Mouse (Mus musculus) NIH3T3 (cell line): Measurements from ENCODE around the gene Toe1.
A peak's percentile ranks its signal among the peaks of the same experiment; 100 is the strongest.
"Not testable (repeated sequence)": the region's sequence is repeated elsewhere in the genome, so short reads cannot be mapped to it uniquely, and the experiment has no call there.

Experiments used
- DNase-seq: peaks from one replicate; pipeline ENCODE4 v3.0.0-alpha.2; 2012; ENCODE audit warnings: low read depth

Toe1 gene

DNA sequence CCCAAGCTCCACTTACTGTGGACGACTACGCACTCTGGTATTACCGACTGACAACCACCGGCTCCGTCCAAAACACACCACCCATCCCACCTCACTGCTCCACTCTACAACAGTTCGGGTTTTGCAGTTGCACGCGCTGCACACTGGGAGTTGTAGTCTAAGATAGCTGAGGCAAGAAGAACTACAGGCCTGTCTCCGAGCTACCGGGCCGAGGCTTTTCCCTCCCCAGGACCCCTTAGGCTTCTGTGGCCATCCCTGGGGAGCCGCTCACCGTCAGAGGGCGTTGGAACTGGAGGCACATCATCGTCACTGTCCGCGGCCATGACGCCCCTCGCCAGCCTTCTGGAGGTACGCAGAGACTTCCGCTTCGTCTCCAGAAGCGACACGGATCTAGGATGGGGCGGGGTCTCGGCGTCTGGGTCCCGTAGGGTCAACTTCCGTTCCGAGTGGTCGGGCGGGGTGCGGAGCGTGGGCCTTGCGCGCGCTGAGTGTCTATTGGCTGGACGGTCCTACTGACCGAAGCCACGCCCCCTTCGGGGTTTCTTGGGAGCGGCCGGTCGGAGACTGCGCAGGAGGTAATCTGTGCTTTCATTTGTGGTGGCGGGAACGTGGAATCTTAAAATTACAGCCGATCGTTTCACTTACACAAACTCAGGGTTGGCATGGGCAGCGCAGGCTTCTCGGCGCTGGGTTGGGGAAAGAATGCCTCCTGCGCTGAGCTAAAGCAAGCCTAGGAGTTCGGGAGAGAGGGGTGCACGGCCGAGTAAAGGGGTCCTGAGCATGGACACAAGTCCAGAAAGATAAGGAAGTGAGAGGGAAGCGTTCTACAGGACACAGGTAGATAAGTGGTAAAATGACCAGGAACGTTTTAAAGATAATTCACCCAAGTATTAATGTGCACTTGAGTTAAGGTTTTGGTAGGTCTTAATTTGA lies at the start of gene Toe1, which contains the start of gene Mutyh:
Gene Toe1, minus strand, starts transcription at position 444 of the 933 bp plus-strand sequence.
Gene Mutyh, plus strand, starts transcription at position 527 of the 933 bp plus-strand sequence.
- DNase-seq = peak; percentile 100

DNA sequence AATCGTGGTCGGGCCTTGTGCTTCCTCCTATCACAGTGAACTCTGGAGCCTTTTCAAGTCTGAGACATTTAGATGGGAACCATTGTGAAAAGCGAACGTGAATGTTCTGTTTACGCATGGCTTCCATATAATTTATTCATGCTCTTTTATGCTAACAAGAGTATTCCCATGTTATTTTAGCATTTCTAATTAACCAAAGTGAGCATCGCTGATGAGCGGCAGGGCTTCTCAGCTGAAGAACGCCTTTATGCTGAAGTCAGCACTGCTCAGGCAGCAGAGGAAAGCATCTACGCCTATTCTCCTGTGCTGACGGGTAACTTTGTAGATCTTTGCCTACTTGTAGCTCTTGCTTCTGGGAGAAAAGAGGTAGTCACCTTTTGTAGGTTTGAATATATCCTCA lies 49.8 kb upstream of the Toe1 start:
- DNase-seq = no peak

DNA sequence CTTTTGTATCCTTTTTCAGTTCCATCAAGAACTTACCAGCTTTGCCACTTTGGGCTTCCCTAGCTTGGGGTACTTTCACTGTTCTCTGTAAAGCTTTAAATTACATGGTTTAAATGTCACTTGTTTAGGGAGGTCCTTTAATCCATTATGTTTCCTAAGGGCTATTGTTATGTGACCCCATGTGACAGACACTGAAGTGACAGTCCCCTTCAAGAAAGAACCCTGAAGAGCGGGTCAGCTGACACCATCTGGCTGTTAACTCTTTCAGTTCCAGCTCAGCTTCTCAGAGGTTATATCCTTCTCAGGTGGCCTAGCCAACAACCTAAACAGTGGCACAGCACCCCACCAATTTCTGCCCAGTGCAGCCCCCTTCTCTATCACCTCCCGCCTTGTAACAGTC lies 46.8 kb upstream of the Toe1 start:
- no peak for DNase-seq

DNA sequence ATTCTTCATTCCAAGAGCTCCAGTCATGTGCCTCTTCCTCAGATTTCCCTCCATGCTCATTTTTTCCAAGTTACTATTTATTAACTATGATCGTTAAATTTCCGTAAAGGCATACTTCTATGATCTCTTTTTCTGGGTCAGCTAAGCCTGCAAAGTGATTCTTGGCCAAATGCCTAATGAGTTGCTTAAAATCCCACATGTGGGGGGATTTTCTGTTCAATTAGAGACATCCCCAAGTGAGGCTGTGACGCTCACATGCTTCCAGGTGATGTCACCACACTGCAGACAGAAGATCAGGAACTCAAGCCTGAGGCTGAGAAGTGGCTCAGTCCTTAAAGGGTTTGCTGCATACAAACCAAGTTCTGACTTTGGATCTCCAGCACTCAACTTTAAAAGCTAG lies 42.5 kb upstream of the Toe1 start:
- DNase-seq = no peak

DNA sequence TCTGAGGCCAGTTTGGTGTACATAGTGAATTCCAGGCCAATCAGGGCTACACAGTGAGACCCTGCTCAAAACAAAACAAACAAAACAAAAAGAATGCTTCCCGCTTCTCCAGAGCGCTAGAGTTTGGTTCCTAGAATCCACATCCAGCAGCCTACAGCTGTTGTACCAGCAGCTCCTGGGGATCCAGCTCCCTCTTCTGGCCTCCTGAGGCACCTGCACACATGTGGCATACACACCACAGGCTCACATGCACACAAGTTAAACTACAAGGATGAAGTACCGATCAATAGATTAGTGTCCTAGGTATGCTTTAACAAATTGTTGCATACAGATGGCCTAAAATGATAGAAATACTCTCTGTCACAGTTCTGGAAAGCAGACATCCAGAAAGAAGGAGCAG lies 36.9 kb upstream of the Toe1 start:
- DNase-seq = no peak

DNA sequence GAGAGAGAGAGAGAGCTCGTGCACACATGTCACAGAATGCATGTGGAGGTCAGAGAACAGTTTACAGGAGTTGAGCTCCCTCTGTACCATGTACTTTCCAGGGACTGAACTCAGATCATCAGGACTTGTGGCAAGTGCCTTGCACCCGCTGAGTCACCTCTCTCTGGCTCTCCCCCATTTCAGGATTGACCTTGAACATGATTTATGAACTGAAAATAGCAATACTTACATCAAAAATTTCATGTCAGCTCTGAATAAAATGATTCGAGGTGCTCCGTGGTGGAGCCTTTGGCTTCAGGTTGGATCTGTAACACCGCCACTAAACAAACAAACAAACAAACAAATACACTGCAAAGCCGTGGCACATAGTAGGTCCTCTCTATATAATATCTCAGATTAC lies 33.4 kb upstream of the Toe1 start:
- DNase-seq = no peak

DNA sequence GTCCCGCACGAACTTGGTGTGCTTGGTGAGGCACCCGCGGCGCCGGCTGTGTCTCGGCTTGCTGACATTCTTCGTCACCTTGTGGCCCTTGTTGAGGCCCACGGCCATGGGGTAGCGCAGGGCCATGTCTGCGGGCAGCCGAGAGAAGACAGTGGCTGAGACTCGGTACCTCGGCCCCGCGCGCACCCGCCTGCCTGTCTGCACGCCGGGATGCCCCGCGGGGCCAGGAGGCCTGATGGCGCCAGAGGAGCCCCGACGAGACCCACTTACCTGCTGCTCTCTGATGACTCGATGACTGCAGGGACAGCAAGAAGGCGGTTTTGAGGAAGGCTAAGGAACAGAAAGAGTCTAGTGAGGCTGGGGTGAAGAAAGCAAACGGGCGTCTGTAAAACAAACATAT lies 32.7 kb upstream of the Toe1 start:
- DNase-seq = not testable (repeated sequence)

DNA sequence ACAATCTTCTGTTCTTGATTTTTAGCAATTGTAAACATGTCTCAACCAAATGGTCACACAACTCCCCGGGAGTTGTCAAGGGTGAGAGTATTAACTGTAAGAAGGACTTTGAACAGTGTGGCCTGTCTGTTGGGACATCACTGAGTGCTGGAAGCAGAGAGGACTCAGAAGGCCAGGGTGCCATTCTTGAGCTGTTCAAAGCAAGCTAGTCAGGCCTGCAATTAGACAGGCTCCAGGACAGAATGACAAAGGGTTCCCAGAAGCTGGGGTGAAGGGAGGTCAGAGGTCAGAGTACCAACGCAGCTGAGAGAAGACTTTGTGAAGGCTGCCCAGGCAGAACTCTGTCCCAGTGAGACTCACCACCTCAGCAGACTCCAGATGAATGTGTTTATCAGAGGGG lies 31.6 kb upstream of the Toe1 start:
- no peak for DNase-seq

DNA sequence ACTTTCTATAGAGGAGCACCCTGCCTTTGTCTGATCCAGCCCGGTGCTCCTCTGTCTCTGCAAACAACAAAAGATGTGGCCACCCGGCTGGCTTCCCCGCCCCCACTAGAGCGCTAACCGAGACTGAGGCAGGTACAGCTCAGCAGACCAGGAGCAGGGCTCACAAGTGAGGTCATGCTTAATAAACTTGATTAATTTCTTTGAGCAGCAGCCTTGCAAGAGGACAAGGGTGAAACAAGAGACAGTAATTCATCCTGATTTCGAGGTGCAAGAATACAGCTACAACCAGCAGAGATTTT lies 22.6 kb upstream of the Toe1 start:
- no peak for DNase-seq

DNA sequence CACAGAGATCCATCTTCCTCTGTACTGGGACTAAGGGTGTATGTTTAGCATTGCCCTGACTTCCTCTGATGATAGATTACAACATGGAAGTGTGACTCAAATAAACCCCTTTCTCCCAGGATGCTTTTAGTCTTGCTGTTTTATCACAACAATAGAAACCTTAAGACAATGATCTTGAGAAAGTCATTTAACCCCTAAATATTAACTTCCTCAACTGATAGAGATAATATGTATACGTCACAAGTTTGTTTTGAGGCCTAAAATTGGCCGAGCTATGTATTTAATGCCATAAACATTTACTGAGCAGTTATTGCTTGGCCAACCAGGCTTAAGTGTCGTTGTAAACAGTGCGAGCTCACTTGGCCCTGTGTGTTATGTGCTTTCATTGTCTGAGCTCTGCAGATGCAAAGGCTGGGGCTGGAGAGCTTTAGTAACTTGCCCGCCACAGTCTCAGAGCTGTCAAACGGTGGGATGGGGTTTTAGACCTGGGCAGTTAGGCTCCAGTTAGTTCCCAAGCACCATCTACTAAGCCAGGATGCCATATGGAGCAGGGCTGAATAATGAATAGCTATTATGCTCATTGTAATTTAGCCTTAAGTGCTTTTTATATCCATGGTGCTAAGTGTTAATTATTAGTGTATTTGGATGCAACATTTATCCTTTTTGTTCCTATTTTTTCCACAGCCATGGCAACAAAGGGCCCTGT lies 22.1 kb upstream of the Toe1 start:
- no peak for DNase-seq

DNA sequence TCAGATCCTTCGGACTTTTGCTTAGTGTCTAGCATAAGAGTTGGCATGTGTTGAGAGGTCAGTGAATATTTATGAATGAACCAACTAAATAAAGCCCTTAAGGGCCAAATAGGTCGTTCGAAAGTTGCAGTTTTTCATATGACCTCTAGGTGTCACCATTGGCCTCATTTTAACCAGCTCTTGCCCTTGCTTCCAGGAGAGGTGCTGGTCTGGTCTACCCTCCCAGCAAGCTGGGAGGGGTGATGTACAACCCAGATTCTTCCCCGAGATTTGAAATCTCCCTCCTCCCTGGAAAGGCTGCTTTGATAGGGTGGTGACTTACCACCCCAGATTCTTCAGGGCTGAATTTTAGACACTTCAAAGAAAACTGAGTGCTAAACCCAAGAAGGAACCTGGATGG lies 20.4 kb upstream of the Toe1 start:
- peak; percentile 88 for DNase-seq

DNA sequence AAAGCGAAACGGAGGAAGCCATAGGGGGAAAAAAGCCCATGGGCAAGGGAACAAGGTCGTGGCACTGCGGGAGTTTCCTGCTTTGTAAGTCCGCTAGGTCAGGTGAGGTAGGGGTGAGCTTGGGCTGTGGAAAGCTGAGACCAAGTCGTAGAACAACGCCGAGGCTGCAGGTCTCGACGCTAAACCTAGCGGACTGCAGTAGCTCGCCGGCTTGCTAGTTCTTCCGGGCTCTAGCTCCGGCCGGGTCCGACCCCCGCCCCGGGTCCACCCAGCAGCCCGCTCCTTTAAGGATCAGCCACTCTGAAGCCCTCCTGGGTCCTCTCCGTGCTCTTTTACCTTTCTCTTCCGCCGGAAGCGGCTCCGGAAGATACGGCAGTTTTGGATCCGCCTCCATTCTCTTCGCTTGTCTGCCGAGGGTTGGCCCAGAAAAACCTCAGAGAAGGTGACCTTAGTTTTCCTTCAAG lies 17.1 kb upstream of the Toe1 start:
- DNase-seq = no peak

DNA sequence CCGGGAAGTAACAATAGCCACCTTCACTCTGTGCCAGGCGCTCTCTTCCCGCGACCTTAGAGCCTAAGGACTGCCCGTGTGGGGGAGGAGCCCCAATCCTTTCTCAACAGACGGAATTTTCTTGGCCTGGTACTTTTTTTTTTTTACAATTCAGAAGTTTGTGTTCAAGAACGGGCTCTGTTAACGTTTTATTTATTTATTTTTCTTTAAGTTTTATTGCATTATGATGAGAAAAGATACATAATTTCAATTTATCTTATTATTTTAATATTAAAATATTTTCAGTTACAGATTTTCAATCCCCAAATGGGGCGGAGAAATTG lies 14.2 kb upstream of the Toe1 start, which contains the start of gene Hpdl:
Gene Hpdl, minus strand, starts transcription at position 14 of the 323 bp plus-strand sequence.
- DNase-seq = no peak

DNA sequence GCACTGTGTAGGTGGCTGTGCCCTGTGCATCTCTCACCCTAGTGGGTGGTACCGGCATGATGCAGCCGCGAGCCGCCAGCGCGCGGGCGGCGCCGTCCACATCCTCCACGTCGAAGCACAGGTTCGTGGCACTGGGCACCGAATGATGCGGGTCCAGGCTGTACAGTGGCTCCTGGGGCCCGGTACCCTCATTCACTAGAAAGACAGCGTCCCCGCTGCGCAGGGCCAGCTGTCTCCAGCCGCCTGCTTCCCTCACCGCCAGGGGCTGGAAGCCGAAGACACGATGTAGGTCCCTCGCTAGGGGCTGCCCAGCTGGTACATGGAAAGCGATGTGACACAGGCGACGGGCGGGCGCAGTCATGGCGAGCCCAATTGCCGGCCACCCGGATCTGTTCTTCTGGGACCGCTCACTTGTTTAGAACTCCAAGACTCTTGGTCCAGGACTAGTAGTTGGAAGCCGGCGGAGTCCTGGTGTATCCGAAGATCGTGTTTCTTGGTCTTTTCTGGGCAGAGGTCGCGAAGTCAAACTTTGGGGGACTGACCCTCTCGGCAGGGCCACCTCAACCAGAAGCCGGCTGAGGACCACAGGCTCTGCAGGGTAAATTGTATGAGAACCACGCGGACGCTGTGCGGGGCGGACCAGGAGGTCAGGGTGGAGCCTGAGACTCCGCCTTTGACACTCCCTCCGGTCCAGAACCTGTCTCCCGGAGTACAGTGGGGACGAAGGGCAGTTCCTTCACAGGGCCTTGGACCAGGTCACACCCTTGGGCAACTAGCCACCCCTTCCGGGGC lies 13.7 kb upstream of the Toe1 start:
- peak; percentile 70 for DNase-seq

DNA sequence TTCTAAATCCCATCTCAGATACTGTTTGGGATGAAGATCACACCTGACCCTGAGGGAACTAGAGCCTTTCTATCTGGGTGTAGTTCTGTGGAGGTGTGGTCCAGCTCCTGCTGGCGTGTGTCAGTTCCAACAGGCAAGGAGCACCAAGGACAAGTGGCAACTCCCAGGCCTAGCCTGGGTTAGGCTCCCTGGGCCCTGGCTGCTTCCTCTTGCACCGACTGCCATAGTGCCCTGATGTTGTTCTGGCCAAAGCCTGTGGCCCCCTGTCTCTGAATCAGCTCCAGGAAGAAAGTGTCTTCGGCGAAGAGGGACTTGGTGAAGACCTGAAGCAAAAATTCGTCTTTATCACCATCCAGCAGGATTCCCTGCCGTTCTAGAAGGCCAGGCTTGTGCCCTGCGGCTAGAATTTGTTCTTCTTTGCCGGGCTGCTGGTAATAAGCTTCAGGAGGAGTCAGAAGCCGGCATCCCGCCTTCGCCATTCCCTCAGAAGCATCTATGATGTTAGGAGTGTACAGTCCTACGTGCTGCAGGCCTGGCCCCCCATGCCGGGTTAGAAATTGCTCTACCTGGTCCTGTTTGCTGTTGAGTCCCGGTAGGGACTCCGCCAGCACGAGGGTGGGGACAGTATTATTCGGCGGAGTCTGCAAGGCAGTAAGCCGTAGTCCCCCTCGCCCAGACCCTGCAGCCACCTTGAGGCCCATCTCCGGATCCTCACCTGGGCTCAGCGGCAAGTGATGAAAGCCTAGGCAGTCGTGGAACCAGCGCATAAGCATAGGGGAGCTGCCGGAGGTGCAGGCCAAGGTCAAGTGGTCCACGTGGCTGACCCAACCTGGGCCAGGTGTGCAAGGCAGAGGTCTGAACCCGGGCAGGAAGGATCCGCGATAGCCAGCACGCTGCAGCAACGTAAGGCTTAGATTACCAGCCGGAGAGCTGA lies 12.8 kb upstream of the Toe1 start:
- no peak for DNase-seq

DNA sequence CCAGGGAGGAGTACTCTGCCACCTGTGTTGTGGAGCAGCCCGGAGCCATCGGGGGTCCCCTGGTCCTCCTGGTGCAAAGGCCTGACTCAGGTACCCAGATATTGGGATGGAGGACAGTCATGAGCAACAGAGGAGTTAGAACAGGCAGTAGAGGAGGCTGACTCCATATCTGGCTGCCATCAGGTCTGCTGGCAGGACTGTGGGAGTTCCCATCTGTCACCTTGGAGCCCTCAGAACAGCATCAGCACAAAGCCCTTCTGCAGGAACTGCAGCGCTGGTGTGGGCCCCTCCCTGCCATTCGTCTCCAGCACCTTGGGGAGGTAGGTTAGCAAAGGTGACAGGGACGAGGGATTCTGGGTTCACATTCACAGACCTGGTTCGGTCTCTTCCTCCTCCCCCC lies 10.0 kb upstream of the Toe1 start:
- no peak for DNase-seq

DNA sequence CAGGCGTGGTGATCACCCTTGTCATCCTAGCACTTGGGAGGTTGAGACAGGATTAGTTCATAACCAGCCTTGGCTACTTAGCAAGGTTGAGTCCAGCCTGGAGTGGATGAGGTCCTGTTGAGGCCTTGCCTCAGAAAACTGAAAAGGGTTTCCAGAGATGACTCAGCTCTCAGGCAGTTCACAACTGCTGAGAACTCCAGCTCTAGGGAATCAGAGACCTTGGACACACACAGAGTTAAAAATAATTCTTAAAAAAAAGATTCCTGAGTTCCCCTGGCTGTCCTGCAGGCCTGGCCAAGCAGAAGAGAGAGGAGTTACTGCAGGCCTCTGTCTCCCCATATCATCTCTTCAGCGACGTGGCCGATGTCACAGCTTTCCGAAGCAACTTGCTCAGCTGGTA lies 7.8 kb upstream of the Toe1 start:
- peak; percentile 88 for DNase-seq

DNA sequence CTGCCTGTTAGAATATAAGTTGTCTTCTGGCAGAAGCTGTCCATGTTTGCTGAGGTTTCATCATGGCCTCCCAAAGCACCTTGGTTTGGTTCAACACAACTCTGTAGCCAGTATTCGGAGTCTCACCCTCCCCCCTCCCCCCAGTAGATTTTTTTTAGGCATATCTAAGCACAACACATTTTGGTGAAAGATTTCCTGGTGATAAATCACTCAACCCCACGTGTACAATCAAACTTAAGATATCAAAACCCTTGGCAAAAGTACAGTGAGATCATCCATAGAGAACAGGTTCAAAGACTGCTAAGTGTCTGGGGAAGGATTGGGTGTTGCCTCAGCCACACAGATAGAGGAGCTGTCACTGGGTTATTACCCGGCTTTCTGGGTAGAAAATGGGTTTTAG lies 3.6 kb upstream of the Toe1 start:
- DNase-seq = no peak

DNA sequence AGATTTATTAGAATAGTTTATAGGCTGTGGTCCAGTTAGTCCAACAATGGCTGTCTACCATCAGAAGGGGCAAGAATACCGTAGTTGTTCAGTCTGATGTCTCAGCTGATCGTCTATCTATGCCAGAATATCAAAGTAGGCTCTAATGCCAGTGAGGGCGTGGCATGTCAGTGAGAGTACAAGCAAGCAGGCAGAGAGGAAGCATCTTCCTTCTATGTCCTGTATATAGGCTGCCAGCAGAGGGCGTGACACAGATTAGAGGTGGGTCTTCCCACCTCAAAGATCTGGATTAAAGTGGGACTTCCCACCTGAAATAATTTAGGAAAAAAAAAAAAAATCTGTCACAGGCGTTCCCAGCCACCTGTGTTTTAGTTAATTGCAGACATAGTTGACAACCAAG lies 7.5 kb downstream of the Toe1 start:
- peak; percentile 55 for DNase-seq

DNA sequence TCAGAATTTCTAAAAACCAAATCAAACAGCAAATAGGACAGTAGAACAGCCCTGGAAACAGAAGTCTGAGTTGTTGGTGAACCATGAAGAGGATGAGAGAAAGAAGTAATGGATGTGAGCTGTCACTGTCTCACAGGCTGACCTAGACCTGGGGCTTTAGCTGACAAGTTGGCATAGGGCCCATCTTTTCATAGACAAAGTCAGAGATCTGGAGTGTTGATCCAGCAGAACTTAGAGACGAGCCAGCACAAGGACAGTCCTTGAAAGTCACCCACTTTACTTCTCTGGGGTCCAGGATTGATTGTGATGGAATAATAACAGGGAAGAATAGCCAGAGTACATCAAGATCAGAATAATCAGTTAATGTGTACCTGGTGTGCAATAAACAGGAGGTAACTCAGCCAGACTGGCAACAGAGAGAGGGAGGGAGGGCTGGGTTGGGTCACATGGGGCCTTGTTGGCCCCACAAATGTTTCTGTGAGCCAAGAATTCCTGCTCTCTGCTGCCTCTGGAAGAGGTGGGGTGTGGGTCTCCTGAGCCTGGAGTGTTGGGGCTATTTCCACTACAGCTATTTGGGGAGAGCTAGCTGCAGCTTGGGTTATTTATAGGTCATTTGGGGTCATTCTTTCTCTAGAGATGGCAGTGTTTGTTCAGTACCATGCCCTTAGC lies 10.9 kb downstream of the Toe1 start:
- peak; percentile 67 for DNase-seq

DNA sequence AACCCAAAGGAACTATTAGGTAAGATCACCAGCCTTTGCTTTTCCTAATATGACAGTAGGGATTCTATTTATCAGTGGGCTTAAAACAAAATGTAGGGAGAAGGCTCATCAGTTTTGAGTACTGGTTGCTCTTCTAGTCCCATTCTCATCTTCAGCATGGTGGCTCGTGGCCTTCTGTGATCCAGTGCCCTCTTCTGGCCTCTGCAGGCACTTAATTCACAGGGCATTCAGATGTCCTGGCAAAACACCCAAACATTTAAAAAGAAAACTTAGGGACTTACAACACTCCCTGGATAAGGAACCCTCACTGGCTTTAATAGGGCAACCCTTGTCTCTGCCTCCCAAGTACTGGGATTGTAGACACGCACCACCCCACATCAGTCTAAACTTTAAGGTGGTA lies 13.2 kb downstream of the Toe1 start:
- DNase-seq = no peak
